Mouse (Mus musculus) spleen, adult 12 weeks (tissue): ENCODE measurements around the gene Osbp.

Source experiments
- DNase-seq: peaks from one replicate; pipeline ENCODE4 v3.0.0; 2022; ENCODE audit warnings: low spot score

The Osbp gene

DNA sequence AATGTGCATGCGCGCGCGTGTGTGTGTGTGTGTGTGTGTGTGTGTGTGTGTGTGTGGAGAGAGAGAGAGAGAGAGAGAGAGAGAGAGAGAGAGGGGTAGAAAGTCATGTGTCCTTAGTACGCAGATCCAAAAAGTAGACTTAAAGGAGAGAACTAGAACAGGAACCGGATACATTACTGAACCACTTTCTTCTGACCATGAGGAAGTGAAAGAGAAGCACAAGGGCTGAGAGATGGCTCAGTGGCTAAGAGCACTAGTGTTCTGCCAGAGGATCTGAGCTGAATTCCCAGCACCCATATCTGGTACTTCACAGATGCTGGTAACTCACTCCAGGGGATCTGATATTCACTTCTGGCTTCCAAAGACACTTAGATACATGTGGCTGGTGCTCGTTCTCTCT lies 23.6 kb downstream of the Osbp start:
- no peak for DNase-seq

DNA sequence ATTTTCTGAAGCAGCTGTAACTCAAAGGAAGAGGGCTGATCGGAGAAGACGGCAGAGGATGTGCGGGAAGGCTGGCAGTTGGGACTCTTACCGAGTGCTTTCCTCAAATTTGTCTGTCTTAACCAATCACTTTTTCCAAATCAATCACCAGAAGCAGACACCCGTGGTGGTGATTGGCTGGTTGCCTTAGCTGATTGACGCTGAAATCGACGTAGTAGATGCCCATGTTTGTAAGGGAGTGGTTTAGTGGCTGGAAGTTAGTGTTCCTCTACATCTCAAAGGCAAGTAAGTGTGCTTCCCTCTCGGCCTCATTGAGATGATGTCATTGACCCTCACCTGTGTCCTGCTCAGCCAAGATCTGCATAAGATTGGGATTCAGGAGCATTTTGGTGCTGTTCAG lies 26.3 kb downstream of the Osbp start:
- no peak for DNase-seq

DNA sequence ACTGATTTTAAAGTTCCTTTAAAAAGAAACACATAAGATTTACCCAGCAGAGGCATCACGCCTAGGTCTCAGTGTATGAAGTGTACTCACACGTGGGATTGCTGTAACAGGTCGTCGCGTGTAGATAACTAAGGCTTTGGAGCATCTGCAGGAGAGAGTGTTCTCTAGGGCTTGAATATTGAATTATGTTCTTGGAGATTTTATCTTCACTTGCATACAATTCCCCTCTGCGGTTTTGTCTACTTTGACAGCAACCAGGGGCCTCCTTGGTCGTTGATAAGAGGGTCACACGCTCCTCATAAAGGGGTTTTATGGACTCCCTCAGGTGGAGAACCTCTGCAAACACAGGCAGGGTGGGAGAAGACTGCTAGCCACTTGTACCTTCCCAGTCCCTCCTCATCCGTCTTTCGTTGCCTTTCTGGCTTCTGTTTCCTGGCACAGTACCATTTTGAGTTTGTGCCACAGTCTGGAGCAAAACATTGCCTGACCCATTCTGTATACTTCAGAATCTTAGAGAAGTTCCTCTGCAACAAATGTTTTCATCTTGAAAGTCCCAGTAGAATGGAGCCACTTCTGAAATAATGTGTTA lies 26.8 kb downstream of the Osbp start:
- no peak for DNase-seq

DNA sequence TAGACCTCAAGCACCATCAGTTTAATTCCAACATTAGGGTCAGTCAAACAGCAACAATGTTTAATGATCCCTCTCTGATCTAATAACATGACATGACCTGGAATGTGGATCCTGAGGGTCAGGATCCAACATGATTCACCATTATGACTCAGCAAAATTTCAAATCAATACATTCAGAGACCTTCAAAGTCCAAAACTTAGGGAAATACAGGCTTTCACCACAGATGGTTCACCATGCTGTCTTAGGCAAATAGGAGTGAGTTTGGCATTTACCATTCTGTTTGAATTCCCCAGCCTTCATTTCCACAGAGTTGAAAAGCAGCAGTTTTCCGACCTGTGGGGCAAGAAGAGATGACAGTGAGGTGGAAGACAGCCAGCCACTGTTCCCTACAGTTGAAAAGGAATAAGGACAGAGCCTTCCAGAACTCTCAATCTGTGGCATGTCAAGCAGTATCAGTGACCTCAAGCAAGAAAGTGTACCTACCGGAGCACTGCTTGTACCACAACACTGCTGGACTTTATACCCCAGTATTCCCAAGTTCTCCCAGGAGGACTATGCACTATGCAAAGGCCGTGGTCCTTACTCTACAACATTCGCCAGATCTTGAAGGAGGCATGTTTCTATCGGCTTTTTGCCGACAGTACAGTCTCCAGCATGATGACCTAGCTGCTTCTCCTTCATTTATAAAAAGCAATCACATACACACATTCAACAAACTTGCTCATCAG lies 29.1 kb downstream of the Osbp start:
- no peak for DNase-seq

DNA sequence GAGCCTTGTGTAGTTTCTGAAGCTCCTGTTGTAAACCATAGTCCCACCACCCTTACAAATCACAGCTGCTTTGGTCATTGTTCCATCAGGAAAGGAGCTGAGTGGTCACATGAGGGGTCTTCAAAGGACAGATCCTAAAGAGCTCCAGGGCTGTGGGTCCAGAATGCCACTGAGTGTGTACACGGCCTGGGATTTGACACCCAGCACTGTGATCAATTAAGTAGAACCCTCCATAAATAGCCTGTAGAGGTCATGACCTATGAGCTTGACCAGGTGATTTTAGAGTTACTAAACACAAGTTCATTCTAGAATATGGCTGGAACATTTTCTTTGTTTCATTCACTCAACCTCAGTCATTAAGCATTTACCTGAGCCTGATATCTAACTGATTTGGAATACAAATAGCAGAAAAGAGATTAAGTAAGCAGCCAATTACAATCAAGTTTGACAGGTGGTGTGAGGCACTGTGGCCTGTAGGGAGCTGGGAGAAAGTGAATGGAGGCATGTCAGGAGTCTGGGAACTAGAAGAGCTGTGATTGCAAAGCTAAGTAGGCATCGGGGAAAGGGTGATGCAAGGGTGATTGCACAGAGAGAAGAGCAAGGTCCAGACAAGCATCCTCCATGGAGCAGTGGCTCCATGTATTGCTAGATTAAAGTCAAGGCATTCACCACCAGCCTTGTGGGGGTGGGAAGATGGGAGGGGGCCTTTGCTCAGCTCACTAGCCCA lies 30.1 kb downstream of the Osbp start:
- DNase-seq, result no peak

DNA sequence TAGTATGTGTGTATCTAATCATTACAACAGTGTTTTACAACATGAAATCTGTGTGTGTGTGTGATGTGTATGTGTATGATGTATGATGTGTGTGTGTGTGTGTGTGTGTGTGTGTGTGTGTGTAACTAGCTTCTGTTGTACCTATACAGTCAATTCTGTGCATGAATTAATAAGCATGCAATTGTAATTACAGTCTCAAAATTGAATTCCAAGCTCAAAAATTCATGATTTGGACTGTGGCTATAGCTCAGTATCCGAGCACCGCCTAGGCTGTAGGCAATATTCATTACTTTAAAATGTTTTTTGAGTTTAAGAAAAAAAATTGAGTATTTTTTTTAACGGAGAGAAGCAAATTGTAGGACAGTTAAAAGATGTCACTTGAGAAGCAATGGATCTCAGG lies 35.9 kb downstream of the Osbp start:
- DNase-seq, result no peak

DNA sequence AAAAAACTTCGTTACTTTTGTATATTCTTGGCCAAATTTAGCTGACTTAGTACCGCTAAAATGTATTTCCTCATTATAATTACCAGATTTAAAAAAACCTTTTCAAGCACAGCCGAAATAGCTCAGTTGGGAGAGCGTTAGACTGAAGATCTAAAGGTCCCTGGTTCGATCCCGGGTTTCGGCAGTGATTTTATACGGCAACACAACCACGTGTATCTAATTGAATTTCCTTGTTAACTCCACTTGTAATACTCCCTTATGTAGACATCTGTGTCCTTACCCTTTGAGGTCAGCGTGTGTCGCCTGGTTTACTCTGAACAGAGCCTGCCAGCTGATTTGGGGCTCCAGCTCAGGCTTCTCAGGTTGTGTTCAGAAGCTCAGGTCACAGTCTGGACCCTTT lies 36.4 kb downstream of the Osbp start:
- DNase-seq, result peak; percentile 51

DNA sequence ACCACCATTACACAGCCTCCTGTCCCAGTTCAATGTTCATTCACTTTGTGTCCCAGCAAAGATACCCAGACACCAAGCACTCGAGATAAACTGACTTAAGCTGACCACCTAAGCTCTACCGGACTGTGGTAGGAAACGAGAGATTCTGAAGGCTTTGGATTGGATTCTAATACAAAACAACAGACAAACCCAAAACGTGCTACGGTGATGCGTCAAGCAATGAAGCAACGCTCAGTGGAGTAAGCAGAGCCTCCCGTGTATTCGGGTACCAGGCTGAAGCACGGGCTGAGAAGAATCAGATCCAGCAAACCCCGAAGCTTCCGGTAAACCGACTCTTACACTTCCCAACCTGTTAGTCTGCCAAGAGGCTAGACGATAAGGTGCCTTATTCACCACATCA lies 37.0 kb downstream of the Osbp start:
- no peak for DNase-seq

DNA sequence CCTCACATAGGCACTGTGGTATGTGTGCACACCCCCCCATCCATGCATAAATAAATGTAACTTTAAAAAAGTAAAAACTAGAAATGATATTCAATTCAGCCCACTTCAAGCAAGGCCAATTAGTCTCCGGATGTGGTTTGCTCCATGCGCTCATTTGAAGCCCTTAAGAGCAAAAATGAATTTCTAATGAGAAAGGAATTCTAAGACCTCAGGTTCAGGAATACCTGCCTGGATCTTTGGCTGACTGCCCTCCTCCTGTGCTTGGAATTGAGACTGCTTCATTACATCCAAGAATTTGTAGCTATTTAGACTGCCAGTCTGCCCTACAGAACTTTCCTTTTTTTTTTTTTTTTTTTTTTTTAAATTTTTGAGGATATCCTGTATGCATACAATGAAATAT lies 37.8 kb downstream of the Osbp start:
- DNase-seq, result no peak

DNA sequence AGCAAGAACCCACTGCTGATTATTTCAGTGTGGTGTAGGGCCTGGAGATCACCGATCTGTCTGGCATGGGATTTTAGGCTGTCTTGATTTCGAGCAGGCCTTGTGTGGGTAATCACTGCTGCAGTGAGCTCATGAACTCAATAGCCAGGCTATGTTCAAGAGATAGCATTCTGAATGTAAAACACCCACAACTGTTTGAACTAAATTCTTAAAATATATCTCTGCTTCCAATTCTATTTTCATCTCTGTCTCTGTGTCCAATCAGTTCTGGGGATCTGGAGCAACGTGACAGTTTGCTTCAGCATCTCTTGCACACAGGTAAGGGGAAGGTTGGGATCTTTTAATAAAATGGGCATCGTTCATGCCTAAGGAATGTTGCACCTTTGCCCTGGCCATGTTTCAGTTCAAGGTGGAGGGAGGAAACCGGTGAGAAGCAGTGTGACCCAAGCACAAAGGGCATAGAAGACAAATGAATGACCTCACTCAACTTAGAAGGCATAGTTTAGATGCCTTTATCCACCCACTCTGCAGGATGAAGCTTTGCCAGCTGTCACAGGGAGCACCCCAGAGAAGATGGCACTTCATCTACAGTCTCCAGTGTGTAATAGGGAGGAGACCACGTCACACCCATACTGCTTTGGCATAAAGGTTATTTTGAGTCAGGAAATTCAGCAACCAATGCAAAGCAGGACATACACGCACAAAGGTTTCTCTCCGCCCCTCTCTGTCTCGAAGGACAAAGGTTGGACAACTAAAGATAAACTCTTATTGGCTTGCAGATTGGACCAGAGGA lies 38.7 kb downstream of the Osbp start:
- DNase-seq, result no peak

DNA sequence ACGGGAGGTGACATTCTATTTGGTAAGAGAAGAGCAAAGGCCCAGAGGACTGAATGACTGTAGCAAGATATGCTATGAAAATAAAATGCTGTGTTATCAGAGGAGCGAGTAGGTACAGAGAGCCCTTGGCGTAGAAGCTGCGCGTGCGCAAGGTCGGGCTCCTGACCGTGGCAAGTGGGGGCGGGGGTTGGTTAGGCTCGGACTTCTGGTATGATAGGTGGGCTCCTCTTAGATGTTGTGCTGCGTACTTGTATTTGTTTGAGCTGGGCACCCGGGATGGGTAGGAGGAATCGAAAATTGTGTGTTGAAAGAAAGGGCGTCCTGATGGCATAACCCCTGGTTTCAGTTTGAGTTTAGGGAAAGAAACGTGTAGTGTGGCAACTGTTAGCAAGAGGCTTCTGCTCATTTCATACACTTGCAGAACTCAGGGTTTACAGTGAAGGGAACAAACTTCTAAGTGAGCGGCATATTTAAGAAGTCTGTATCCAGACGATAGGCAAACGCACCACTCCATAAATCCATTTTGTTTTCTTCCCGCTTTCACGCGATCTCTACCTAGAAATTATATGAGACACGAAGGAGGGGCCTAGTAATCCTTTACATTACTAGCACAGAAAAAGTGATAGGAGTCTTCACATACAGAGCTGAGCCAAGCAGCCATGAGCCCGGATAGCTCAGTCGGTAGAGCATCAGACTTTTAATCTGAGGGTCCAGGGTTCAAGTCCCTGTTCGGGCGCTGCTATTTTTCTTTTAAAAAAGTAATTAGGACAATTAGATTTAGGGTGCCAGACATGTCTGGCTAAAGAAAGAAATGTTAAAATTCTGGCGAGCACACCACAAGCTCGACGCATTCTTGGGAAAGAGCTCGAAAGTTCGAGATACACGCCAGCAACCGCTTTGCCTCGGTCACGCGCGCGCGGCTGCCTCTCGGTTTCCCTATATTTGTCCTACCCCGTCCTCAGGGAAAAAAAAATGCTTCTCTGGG lies 39.9 kb downstream of the Osbp start:
- DNase-seq, result peak; percentile 86

DNA sequence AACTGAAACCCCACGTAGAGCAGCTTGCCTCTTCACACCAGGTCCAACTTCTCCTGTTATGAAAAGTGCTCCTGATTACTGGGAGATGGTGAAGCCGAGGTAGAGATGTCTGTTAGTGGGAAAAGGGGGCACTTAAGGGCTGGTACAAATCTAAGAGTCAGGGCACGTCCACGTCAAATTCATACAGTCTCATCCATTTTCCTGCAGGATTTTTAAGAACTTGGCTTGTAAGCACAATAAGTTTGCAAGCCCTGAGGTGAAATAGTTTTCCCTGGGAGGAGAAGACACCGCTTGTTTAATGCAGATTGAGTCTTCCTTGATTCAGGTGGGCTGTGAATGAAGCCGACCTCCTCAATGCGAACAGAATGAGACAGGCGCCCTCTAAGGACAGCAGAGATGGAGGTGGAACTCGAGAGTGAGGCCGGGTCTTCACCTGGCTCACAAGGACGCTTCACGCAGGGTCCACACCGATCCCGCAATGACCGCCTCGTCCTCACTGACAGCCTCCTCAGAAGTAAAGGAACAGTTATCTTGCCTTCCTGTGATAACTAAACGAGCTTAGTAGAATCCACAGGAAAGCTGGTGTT lies 40.7 kb downstream of the Osbp start:
- DNase-seq, result no peak

DNA sequence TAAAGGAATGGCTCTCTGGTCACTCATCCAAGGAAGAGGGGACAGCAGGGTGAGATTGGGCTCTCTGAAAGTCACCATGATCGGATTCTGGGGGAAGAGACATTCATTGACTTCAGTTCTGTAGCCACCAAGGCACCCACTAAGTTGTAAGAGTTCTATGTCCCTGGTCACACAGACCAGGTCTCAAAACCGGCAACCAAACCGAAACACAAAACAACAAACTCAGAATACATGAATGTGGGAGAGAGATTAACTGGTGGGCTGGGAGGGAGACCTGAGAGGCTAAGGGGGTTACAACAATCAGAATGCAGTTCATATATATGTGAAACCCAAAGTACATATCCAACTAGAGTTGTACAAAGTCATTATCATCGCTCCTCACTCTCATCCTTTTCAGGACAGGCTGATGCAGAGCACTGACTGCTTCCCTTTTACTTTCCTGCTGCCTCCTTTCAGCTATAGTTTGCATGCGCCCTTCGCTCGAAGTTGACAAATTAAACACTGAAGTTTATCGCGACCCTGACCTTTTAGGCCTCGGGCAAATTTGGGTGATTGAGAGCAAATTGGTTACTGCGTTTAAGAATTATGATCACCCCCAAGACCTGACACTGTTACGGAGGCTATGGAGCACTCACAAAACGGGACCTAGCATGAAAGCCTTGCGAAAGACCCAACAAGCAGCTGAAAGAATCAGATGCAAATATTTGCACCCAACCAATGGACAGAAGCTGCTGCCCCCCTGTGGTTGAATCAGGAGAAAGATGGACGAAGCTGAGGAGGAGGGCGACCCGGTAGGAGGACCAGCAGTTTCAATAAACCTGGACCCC lies 41.6 kb downstream of the Osbp start:
- DNase-seq, result peak; percentile 54

DNA sequence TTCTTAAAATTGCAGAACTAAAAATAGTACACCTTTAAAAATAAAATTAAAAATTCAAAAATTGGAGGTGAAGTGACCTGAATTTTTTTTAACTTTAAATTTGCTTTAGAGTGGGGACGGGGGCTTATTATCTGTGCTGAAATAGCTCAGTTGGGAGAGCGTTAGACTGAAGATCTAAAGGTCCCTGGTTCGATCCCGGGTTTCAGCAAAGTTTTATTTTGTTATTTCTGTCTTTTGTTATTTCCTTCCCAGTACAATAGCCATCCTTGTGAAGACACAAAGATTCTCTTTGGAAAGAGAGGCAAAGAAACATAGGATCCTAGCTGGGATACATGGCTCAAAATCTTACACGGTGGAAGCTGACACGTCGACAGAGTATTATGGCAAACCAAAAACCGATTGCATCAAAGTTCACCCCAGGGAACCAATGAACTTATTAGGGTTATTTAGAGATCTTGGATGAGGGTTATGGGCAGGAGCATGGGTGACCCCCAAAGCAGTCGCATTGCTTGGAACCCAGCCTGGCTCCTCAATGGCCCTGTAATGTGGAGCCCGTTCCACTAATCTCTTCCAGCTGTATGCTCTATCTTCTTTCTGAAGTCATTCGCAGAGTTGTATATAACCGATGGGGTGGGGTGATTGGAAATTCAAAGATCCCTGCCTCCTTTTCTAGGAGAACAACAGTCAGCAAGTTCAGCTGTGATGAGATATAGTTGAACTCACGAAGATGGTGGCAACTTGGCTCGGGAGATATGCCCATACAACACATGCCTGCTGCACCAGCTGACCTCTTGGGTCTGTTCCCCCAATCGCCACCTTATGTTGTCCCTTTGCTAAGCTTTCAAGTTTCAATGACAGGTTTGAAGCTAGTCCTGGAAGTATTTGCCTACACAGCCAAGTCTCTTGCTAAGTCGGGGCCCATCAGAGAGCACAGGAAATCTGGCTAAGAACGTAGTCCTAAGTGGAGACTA lies 43.0 kb downstream of the Osbp start:
- DNase-seq, result no peak

DNA sequence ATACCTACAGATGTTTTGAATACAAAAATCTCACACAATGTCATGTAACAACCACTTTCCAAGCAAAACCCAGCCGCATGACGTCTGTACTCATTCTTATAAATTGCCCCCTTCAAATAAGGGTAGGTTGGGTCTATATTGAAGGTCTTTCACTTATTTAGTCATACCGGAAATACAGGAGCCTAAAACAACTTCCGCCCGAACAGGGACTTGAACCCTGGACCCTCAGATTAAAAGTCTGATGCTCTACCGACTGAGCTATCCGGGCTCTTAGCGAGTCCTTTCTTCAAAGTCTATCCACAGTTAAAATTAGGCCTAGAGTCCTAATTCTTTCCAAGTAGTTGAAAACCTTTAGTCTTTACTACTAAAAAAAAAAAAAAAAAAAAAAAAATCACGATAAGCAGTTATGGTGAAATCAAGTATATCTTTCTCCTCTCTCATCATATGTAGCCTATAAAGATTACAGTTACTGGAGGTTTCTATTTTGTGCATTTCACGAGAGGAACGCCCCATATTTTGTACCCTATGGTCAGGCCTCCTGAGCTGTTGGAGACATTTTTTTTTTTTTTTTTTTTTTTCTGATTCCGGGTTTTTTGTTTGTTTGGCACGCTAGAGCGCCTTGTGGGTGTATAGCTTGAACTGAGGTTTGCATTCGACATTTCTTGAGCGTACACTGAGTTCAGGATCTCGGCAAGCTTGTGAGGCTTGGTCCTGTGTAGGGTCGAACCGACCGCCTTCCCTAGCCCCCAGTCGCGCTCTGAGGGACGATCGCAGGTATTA lies 44.0 kb downstream of the Osbp start:
- DNase-seq, result peak; percentile 67

DNA sequence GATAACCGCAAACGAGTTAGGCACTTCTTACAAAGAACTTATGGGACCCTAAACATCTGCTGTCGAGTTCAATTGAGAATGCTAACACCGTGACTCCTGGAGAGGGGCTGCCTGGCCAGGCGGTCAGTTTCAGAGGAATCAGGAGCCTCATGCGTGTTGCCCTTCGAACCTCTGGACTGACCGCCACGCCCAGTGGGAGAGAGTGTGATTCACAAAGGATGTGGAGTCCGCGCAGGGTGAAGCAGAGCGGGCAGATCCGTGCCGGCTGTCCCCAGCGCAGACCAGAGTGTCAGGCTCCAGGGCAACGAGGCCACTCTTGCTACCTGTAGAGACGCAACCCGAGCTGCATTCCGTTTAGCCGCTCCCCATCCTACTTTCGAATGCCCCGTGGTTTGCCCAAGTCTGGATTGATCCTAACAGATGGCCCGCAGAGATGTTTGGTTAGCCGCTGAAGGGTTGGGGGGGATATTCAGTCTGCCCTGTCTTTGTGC lies 44.6 kb downstream of the Osbp start:
- peak; percentile 44 for DNase-seq

DNA sequence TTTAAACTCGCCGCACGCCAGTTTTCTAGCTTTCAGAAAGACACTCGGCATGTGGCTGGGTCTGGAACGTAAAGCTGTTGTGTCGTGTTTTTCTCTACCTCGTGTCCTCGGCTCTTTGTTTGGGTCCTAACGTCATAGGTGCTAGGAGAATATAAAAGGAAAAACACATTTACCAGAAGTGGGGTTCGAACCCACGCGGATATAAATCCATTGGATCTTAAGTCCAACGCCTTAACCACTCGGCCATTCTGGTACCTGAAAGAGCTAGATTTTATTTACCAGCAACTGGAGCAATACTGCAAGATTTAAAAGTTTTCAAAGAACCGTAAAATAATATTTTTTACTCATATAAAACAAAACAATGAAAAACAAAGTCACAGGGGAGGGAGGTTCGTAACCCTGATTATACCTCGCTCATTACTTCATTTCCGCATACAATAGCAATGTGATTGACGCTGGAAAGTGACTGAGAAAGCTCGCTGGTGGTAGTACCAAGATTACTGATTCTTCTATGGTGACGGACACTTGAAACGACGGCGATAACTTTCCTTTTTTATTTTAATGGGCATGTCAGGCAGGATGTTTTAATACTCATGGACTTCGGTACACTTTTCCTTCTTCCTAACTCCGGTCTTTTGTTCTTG lies 45.3 kb downstream of the Osbp start:
- peak; percentile 54 for DNase-seq
